Mouse (Mus musculus) forebrain, embryonic 11.5 days (tissue): ENCODE data around the gene Slamf9. TPM values are rescaled to one million over a fixed set of nuclear protein-coding genes. Genes with fewer than 3 reads are reported as not detected.

Experiments used
- ATAC-seq: fragments of 200-750 bp; cut with Nextera tagmentation; replicated peaks from 2 replicates; pipeline ENCODE4 v1.8.0; 2017; ENCODE audit warnings: moderate TSS enrichment; ENCODE audit not compliant: low FRiP score
- DNase-seq: peaks from one replicate; pipeline ENCODE4 v3.0.0-alpha.2; 2017; ENCODE audit warnings: low spot score
- H3K27ac ChIP-seq: fragments of 300-500 bp; sonication (generic); 2 replicates; pipeline ENCODE4 v1.5.1; 2014; ENCODE audit warnings: low read depth, low read length
- H3K27me3 ChIP-seq: fragments of 300-500 bp; sonication (generic); 2 replicates; pipeline ENCODE4 v1.6.1; 2014; ENCODE audit warnings: mild to moderate bottlenecking, low read length, mixed read lengths; ENCODE audit not compliant: control insufficient read depth, insufficient read depth
- H3K36me3 ChIP-seq: fragments of 300-500 bp; sonication (generic); 2 replicates; pipeline ENCODE4 v1.6.1; 2014; ENCODE audit warnings: mild to moderate bottlenecking, low read length, moderate library complexity, mixed read lengths; ENCODE audit not compliant: control insufficient read depth, insufficient read depth
- H3K4me1 ChIP-seq: fragments of 300-500 bp; sonication (generic); replicated peaks from 2 replicates; pipeline ENCODE4 v1.6.1; 2014; ENCODE audit warnings: low read length, mixed read lengths; ENCODE audit not compliant: control insufficient read depth, insufficient read depth
- H3K4me2 ChIP-seq: fragments of 300-500 bp; sonication (generic); 2 replicates; pipeline ENCODE4 v1.6.1; 2014; ENCODE audit warnings: low read depth, mild to moderate bottlenecking, low read length, moderate library complexity, mixed read lengths; ENCODE audit not compliant: severe bottlenecking
- H3K4me3 ChIP-seq: fragments of 300-500 bp; sonication (generic); 2 replicates; pipeline ENCODE4 v1.5.1; 2014; ENCODE audit warnings: low read depth, low read length
- H3K9ac ChIP-seq: fragments of 300-500 bp; sonication (generic); 2 replicates; pipeline ENCODE4 v1.6.1; 2014; ENCODE audit warnings: low read length
- H3K9me3 ChIP-seq: fragments of 300-500 bp; sonication (generic); 2 replicates; pipeline ENCODE4 v1.6.1; 2016; ENCODE audit warnings: low read length, mixed read lengths; ENCODE audit not compliant: control insufficient read depth
- WGBS: fragments of 180-500 bp; shearing (Covaris S2); extraction: QIAGEN DNeasy Blood & Tissue Kit; methylation state at CpG from one replicate; pipeline ENCODE4 v1.1.7; 2014; 5-methylcytosine and 5-hydroxymethylcytosine counted together
- polyA plus RNA-seq: library from polyadenylated mRNA; unstranded; fragments of >200 nt; fragmentation: Nextera tagmentation; extraction: Ambion mirVana; gene quantifications from 2 replicates; pipeline ENCODE4 v1.2.1, GENCODE M21; 2014

Gene Slamf9
- polyA plus RNA-seq, 1 experiment from 2014 or later, result 0.28 TPM

- DNase-seq, result no peak
- Histone ChIP-seq H3K9me3 (no peaks in the 10 kb centered on the region), H3K4me3 (no peak overlapping the region), H3K4me2 (no peak overlapping the region), H3K4me1 (peaks cover 37% of the 10 kb centered on the region), H3K9ac (no peak overlapping the region), H3K27ac (no peak overlapping the region), H3K27me3 (no peaks in the 10 kb centered on the region), H3K36me3 (no peaks in the 10 kb centered on the region; the same call in 1 of the 2 replicates)
- no peak for ATAC-seq
- WGBS, result 81% methylated on average over 7 of the region's 7 CpGs
These were observed 13.7 kb downstream of the Slamf9 start for GRCm38 (mm10) chr1:172488831-172489230.

DNA sequence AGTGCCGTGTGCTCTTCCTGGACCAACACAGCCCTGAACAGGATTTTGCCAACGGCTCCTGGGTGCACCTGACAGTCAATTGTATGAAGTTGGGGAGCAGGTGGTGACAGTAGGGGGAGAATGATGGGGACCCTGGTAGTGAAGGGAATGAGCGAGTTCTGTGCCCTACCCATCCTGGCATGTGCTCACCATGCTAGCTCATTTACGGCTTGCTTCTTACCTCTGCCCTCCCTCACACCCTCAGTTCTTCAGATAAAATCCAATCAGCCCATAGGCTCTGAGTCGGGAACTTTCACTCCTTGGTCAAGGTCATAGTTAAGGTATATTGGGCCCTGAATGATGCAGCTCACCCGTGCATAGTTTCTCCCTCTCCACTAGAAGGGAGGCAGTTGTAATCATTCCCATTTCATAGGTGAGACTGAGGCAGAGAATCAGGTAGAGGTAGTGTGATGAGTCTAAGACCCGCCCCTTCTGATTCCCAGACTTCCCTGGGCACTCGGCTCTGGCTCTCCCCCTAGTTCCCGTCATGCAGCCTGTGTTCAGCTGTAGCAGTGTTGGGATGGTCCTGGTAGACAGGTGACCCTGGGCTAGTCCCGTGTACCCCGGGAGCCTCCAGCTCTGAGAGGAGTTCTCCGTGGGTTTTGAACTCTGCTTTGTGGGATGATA is 14.6 kb downstream of the Slamf9 start:
- Histone ChIP-seq H3K4me3 (no peak overlapping the region), H3K9ac (no peak overlapping the region), H3K36me3 (no peaks in the 10 kb centered on the region; the same call in 1 of the 2 replicates), H3K9me3 (no peaks in the 10 kb centered on the region), H3K27ac (no peak overlapping the region), H3K4me1 (peaks cover 28% of the 10 kb centered on the region), H3K4me2 (no peak overlapping the region; the same call in 1 of the 2 replicates), H3K27me3 (no peaks in the 10 kb centered on the region)
- no peak for DNase-seq
- ATAC-seq, result peak; percentile 19; the same call in 1 of the 2 replicates
- WGBS, result 59% methylated on average over 12 of the region's 12 CpGs

- DNase-seq, result peak; percentile 94
- no peak overlapping the region for H3K4me3 ChIP-seq
- H3K27ac ChIP-seq, result no peak overlapping the region
- H3K9ac ChIP-seq, result no peak overlapping the region
- H3K9me3 ChIP-seq, result no peaks in the 10 kb centered on the region
- peak overlapping the region; percentile 29; the same call in 1 of the 2 replicates for H3K4me2 ChIP-seq
- peak; percentile 29 for ATAC-seq
- H3K36me3 ChIP-seq, result peaks cover 3% of the 10 kb centered on the region; the same call in 1 of the 2 replicates
- no peaks in the 10 kb centered on the region for H3K27me3 ChIP-seq
- 8% methylated on average over 10 of the region's 10 CpGs for WGBS
- peaks cover 24% of the 10 kb centered on the region for H3K4me1 ChIP-seq
These were observed 15.1 kb downstream of the Slamf9 start for GRCm38 (mm10) chr1:172490261-172490661.

DNA sequence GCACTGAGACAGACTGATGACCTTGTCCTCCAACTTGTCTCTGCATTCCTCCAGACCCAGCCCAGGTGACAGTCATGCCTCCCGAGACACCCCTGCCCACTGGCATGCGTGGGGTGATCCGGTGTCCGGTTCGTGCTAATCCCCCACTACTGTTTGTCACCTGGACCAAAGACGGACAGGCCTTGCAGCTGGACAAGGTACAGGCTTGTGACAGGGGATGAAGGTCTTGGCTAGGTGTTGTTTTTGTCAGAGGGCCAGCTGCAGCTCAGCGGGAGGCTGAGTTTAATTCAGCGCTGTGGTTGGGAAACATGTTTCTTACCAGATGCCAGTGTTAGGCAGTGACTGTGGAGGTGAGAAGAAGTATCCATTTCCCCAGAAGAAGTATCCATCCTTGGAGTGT is 16.9 kb downstream of the Slamf9 start:
- H3K4me3 ChIP-seq, result no peak overlapping the region
- ATAC-seq, result no peak
- 91% methylated on average over 8 of the region's 8 CpGs for WGBS
- DNase-seq, result no peak
- no peak overlapping the region for H3K4me2 ChIP-seq
- no peaks in the 10 kb centered on the region for H3K9me3 ChIP-seq
- no peak overlapping the region for H3K9ac ChIP-seq
- H3K27me3 ChIP-seq, result no peaks in the 10 kb centered on the region
- peaks cover 4% of the 10 kb centered on the region for H3K36me3 ChIP-seq
- H3K4me1 ChIP-seq, result peaks cover 6% of the 10 kb centered on the region
- H3K27ac ChIP-seq, result no peak overlapping the region

DNA sequence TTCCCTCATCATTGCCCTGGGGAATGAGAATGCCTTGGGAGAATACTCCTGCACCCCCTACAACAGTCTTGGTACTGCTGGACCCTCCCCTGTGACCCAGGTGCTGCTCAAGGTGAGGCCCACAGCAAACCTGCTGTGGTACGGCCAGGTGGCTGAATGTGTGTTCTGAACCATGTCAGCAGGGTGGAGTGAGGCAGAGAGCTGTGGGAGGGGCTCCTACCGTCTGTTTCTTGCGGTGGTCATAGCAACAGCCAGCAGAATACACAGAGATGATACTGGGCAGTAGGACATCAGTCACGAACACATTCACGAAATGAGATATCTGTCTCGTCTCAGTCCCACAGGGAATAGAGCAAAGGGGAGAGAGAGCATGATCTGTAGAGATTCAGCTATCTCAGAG is 18.4 kb downstream of the Slamf9 start:
- 91% methylated on average over 6 of the region's 6 CpGs for WGBS
- Histone ChIP-seq H3K4me1 (peaks cover 2% of the 10 kb centered on the region; the same call in 1 of the 2 replicates), H3K4me2 (no peak overlapping the region), H3K27me3 (no peaks in the 10 kb centered on the region; the same call in 1 of the 2 replicates), H3K4me3 (no peak overlapping the region), H3K9me3 (no peaks in the 10 kb centered on the region), H3K27ac (no peak overlapping the region), H3K9ac (no peak overlapping the region), H3K36me3 (peaks cover 11% of the 10 kb centered on the region)
- ATAC-seq, result no peak
- no peak for DNase-seq

DNA sequence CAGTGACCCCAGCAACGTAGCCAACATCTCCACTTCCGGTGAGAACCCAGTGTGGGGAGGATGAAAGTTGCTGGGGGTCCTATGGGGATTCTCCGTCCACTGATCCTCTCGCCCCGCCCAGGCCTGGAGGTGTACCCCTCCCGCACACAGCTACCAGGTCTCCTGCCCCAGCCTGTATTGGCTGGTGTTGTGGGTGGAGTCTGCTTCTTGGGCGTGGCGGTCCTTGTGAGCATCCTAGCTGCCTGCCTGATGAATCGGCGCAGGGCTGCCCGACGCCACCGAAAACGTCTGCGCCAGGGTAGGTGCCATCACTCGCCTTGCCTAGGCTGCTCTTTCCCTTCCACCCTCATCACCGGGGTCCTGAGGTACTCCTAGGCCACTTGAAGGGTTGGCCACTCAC is 20.9 kb downstream of the Slamf9 start:
- no peaks in the 10 kb centered on the region for H3K9me3 ChIP-seq
- H3K4me3 ChIP-seq, result no peak overlapping the region
- no peak for DNase-seq
- peaks cover 15% of the 10 kb centered on the region for H3K27me3 ChIP-seq
- WGBS, result 83% methylated on average over 17 of the region's 17 CpGs
- ATAC-seq, result no peak
- no peak overlapping the region for H3K9ac ChIP-seq
- peaks cover 11% of the 10 kb centered on the region for H3K36me3 ChIP-seq
- H3K4me2 ChIP-seq, result no peak overlapping the region
- H3K27ac ChIP-seq, result no peak overlapping the region
- peaks cover 10% of the 10 kb centered on the region; the same call in 1 of the 2 replicates for H3K4me1 ChIP-seq

- Histone ChIP-seq H3K4me3 (no peak overlapping the region), H3K27ac (no peak overlapping the region), H3K4me1 (peaks cover 15% of the 10 kb centered on the region; the same call in 1 of the 2 replicates), H3K4me2 (no peak overlapping the region), H3K9me3 (no peaks in the 10 kb centered on the region), H3K27me3 (peaks cover 23% of the 10 kb centered on the region), H3K9ac (no peak overlapping the region), H3K36me3 (peaks cover 11% of the 10 kb centered on the region)
- 86% methylated on average over 10 of the region's 10 CpGs for WGBS
- DNase-seq, result no peak
- ATAC-seq, result no peak
These were observed 22.3 kb downstream of the Slamf9 start for GRCm38 (mm10) chr1:172497428-172497827.

DNA sequence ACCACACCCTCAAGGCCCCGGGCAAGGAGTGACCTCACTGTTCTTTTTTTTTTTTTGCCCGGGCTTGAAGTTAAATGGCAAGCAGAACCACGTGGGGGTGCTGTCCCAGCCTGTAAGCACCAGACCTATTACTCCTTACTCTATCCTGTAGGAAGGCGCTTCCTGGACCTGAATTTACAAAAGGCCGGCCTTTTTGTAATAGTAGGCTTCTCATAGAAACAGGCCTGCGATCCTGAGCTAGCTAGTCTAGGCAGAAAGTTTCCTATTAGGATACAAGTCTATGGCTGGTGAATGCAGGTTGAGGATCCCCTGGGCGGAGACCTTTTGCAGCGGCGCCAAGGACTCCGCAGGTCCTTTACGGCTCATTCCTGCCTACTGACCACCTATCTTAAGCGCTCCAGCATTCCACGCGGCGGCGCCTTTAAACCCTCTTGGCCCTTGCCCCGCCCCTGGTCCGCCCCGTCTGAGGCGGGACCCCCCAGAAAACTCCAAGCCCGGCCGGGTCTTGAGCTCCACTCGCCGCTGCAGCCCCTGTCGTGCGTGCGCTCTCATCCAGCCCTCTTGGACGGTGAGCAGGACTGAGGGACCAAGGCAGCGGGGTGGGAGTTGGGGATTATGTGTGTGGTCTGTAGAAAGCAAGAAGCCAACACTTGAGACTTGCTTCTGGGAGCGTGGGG is 24.7 kb downstream of the Slamf9 start, which contains the start of gene Tagln2:
Gene Tagln2 (plus strand): TSS at position 283 of the 677 bp plus-strand sequence.
- Histone ChIP-seq H3K9ac (peak within 1 kb of the TSS; percentile 47), H3K36me3 (peaks cover 11% of the 10 kb centered on the region), H3K4me1 (peaks cover 24% of the 10 kb centered on the region; the same call in 1 of the 2 replicates), H3K4me2 (peak within 1 kb of the TSS; percentile 58), H3K27me3 (peaks cover 23% of the 10 kb centered on the region), H3K9me3 (no peaks in the 10 kb centered on the region), H3K27ac (no peak within 1 kb of the TSS), H3K4me3 (peak within 1 kb of the TSS; percentile 36)
- peak; percentile 53 for ATAC-seq
- DNase-seq, result peak; percentile 82
- WGBS, result under 1% methylated on average over 30 of the region's 30 CpGs
